Mouse (Mus musculus): ENCODE data around the gene Pygb.

The Pygb gene

GRCm38 (mm10) chr2:150837781-150838180 is 51.2 kb downstream of the Pygb start:
- DNase-seq (ENCODE audit: extremely low read depth, low read depth, low spot score), result no peak

- DNase-seq (ENCODE audit: extremely low read depth, low read depth, low spot score), result no peak
Observed at GRCm38 (mm10) chr2:150839686-150840471, 53.3 kb downstream of the Pygb start.

- no peak for DNase-seq (ENCODE audit: extremely low read depth, low read depth, low spot score)
Observed at GRCm38 (mm10) chr2:150841109-150841508, 54.6 kb downstream of the Pygb start.

- no peak for DNase-seq (ENCODE audit: extremely low read depth, low read depth, low spot score)
Observed at GRCm38 (mm10) chr2:150842049-150842461, 55.5 kb downstream of the Pygb start.

GRCm38 (mm10) chr2:150844798-150845197 is 58.3 kb downstream of the Pygb start:
- no peak for DNase-seq (ENCODE audit: extremely low read depth, low read depth, low spot score)

- DNase-seq (ENCODE audit: extremely low read depth, low read depth, low spot score), result no peak
Observed at GRCm38 (mm10) chr2:150847436-150847995, 61.0 kb downstream of the Pygb start.

- DNase-seq (ENCODE audit: extremely low read depth, low read depth, low spot score), result no peak
Observed at GRCm38 (mm10) chr2:150851251-150851650, 64.7 kb downstream of the Pygb start.

GRCm38 (mm10) chr2:150855186-150855585 is 68.7 kb downstream of the Pygb start:
- no peak for DNase-seq (ENCODE audit: extremely low read depth, low read depth, low spot score)

GRCm38 (mm10) chr2:150858724-150859487 is 72.4 kb downstream of the Pygb start:
- DNase-seq (ENCODE audit: extremely low read depth, low read depth, low spot score), result no peak

GRCm38 (mm10) chr2:150859709-150860470 is 73.4 kb downstream of the Pygb start:
- no peak for DNase-seq (ENCODE audit: extremely low read depth, low read depth, low spot score)

GRCm38 (mm10) chr2:150861128-150861527 is 74.6 kb downstream of the Pygb start:
- no peak for DNase-seq (ENCODE audit: extremely low read depth, low read depth, low spot score)

GRCm38 (mm10) chr2:150867021-150867420 is 80.5 kb downstream of the Pygb start:
- DNase-seq (ENCODE audit: extremely low read depth, low read depth, low spot score), result no peak

GRCm38 (mm10) chr2:150869446-150869845 is 82.9 kb downstream of the Pygb start:
- DNase-seq (ENCODE audit: extremely low read depth, low read depth, low spot score), result no peak

- DNase-seq (ENCODE audit: extremely low read depth, low read depth, low spot score), result no peak
Observed at GRCm38 (mm10) chr2:150874508-150874907, 88.0 kb downstream of the Pygb start.

GRCm38 (mm10) chr2:150875226-150875625 is 88.7 kb downstream of the Pygb start:
- no peak for DNase-seq (ENCODE audit: extremely low read depth, low read depth, low spot score)

GRCm38 (mm10) chr2:150877561-150877960 is 91.0 kb downstream of the Pygb start:
- DNase-seq (ENCODE audit: extremely low read depth, low read depth, low spot score), result no peak
